Mouse (Mus musculus): Measurements from ENCODE around the gene Capsl. TPM values are rescaled to one million over a fixed set of nuclear protein-coding genes. Genes with fewer than 3 reads are reported as not detected.

Capsl gene
- total and polyA plus RNA-seq, 3 experiments, result not detected

DNA sequence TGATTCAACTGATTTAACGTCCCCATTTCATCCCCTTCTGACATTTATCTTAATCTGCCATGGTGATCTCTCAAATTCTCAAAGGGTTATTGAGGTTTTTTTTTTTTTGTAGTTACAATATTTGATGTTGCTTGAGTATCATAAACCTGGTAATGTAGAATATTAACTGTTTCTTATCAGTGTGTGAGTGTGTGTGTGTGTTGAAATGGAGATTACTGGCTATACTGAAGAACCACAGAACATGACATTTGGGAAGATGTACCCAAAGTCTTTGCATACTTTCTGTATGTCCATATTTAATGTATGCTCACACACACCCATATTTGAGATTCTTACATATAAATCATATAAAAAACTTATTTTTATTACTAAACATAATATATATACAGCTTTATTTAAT lies 28.2 kb downstream of the Capsl start:
- H3K27ac ChIP-seq (ENCODE audit: control insufficient read depth, low read depth, low read length), result no peak overlapping the region
- 0 out of 4 replicates have a peak, but pooled peaks cover 0 to 7% of the 10 kb centered on the region in 2 experiments for H3K4me1 ChIP-seq (ENCODE audit: control insufficient read depth in 1 of 2, insufficient read depth in 2 of 2, low read length in 2 of 2)
- no peak overlapping the region for H3K4me3 ChIP-seq (ENCODE audit: control insufficient read depth in 1 of 2, insufficient read depth in 1 of 2, low read depth in 2 of 2, low read length in 2 of 2)
- TF ChIP-seq GABPA (IDR thresholded peaks at IDR 0.05; ENCODE audit: low read depth, low read length) (no peak), RAD21 (IDR thresholded peaks at IDR 0.05; ENCODE audit: low read depth, low read length) (no peak), EP300 (IDR thresholded peaks at IDR 0.05; ENCODE audit: low read depth in 1 of 2, low read length in 2 of 2) (no peak; a peak in 1 of 4 replicates), MYB (IDR thresholded peaks at IDR 0.05; ENCODE audit: low read depth, low read length) (no peak), GATA1 (IDR thresholded peaks at IDR 0.05; ENCODE audit: low read depth, low read length) (peak; percentile 32; the same call in 1 of the 2 replicates), CHD2 (IDR thresholded peaks at IDR 0.05; ENCODE audit: low read length) (no peak), POLR2AphosphoS5 (IDR thresholded peaks at IDR 0.05; ENCODE audit: borderline replicate concordance, low read depth, low read length) (no peak), BHLHE40 (IDR thresholded peaks at IDR 0.05; ENCODE audit: borderline replicate concordance, low read depth, low read length) (no peak), MYC (IDR thresholded peaks at IDR 0.05; ENCODE audit: low read depth, low read length) (no peak), ZNF384 (IDR thresholded peaks at IDR 0.05; ENCODE audit: low read depth, low read length) (0 out of 2 replicates have a peak, but pooled peaks have one; percentile 33)
- H3K9me3 ChIP-seq (replicated peaks; ENCODE audit: insufficient read depth, low read length), result no peaks in the 10 kb centered on the region
- peaks cover 0 to 3% of the 10 kb centered on the region in 2 experiments; a peak in 1 of 4 replicates for H3K27me3 ChIP-seq (ENCODE audit: control insufficient read depth in 1 of 2, insufficient read depth in 2 of 2, low read length in 2 of 2)
- H3K9ac ChIP-seq (ENCODE audit: control insufficient read depth, low read depth, low read length, poor library complexity, severe bottlenecking), result no peak overlapping the region
- DNase-seq (ENCODE audit: low read depth, low spot score), result no peak
- H3K79me2 ChIP-seq (ENCODE audit: control insufficient read depth, insufficient read depth, low read length, poor library complexity), result no peaks in the 10 kb centered on the region
- H3K36me3 ChIP-seq (ENCODE audit: control insufficient read depth in 1 of 2, insufficient read depth in 2 of 2, low read length in 2 of 2), result no peaks in the 10 kb centered on the region; a peak in 1 of 4 replicates

- Histone ChIP-seq H3K9ac (ENCODE audit: control insufficient read depth, low read depth, low read length, poor library complexity, severe bottlenecking) (no peak overlapping the region), H3K4me1 (ENCODE audit: control insufficient read depth in 1 of 2, insufficient read depth in 2 of 2, low read length in 2 of 2) (no peaks in the 10 kb centered on the region), H3K9me3 (replicated peaks; ENCODE audit: insufficient read depth, low read length) (no peaks in the 10 kb centered on the region), H3K27me3 (ENCODE audit: control insufficient read depth in 1 of 2, insufficient read depth in 2 of 2, low read length in 2 of 2) (no peaks in the 10 kb centered on the region; a peak in 2 of 4 replicates), H3K79me2 (ENCODE audit: control insufficient read depth, insufficient read depth, low read length, poor library complexity) (no peaks in the 10 kb centered on the region), H3K36me3 (ENCODE audit: control insufficient read depth in 1 of 2, insufficient read depth in 2 of 2, low read length in 2 of 2) (no peaks in the 10 kb centered on the region; a peak in 2 of 4 replicates), H3K4me3 (ENCODE audit: control insufficient read depth in 1 of 2, insufficient read depth in 1 of 2, low read depth in 2 of 2, low read length in 2 of 2) (no peak overlapping the region), H3K27ac (ENCODE audit: control insufficient read depth, low read depth, low read length) (no peak overlapping the region)
- TF ChIP-seq ZMIZ1 (IDR thresholded peaks at IDR 0.05; ENCODE audit: low read depth, low read length) (no peak), CHD1 (IDR thresholded peaks at IDR 0.05; ENCODE audit: low read depth, low read length) (no peak), GABPA (IDR thresholded peaks at IDR 0.05; ENCODE audit: low read depth, low read length) (no peak), ZKSCAN1 (IDR thresholded peaks at IDR 0.05; ENCODE audit: low read depth, low read length) (no peak), USF2 (IDR thresholded peaks at IDR 0.05; ENCODE audit: borderline replicate concordance in 1 of 2, insufficient read depth in 1 of 2, low read depth in 1 of 2, low read length in 2 of 2) (no peak), MAZ (IDR thresholded peaks at IDR 0.05; ENCODE audit: low read depth, low read length) (no peak), UBTF (IDR thresholded peaks at IDR 0.05; ENCODE audit: borderline replicate concordance, insufficient read depth, low read depth, low read length) (no peak), BHLHE40 (IDR thresholded peaks at IDR 0.05; ENCODE audit: borderline replicate concordance, low read depth, low read length) (no peak), ELF1 (IDR thresholded peaks at IDR 0.05; ENCODE audit: low read depth, low read length) (no peak)
- DNase-seq (ENCODE audit: low read depth, low spot score), result no peak
These were observed 35.3 kb downstream of the Capsl start for GRCm38 (mm10) chr15:9471053-9471685.

Data from MEL (cell line).